ENCODE assay signal across 12 mouse cellular contexts in genomic region chr11:8530036-8530435, GRCm38 (mm10).
"Had no signal": no experiment of that assay in that cellular context is flagged by ENCODE, and none has a peak within 500 bp of the region (broad histone marks: within the 10 kb centered on the region; RNA-seq: fewer than 3 reads in every experiment).

No protein-coding gene starts in this region.

- DNase-seq: lung, adult 18-20 months; lung, embryonic 14.5 days; lung, postnatal 10 days; lung, postnatal 4 days; midbrain, embryonic 14.5 days; right cerebral cortex, adult 18-20 months; right cerebral cortex, postnatal 25 days; right cerebral cortex, postnatal 4 days; spleen, adult 18-20 months; thymus, adult 2 months; thymus, postnatal 25 days; thymus, postnatal 4 days had no signal
